Mouse (Mus musculus) ES-E14 (cell line): ENCODE measurements around the gene Ppara.

Experiments used
- CHD2 ChIP-seq: IDR thresholded peaks from 2 replicates; pipeline ENCODE4 v1.6.1; 2014; ENCODE audit warnings: mild to moderate bottlenecking, low read depth, low read length, inconsistent platforms
- HCFC1 ChIP-seq: IDR thresholded peaks from 2 replicates; pipeline ENCODE4 v1.6.1; 2012; ENCODE audit warnings: low read length, inconsistent platforms, borderline replicate concordance; ENCODE audit not compliant: insufficient read depth

DNA sequence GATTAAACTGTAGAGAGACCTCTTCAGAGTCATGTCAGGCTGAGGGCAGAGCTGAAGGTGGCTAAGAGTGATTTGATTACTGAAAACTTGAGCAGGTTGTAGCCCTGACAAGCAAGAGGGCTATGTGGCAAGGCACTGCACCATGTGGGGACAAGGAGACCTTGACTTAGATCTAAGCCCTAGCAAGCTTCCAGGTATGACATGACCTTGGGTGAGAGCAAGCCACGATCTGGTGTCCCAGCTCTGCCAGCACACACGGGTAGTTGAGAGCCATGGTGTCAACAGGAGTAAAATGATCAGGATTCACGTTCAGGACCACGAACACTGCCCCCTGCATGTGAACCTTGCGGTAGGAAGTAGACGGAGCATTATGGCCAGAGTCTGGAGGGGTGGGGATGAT is 20.4 kb downstream of the Ppara start:
- no peak for TF ChIP-seq CHD2
- TF ChIP-seq HCFC1, result no peak
